Mouse (Mus musculus) thymus, adult 2 months (tissue): ENCODE results near the gene Fbxo45.

Experiments
- CTCF ChIP-seq: fragments of 200-500 bp; IDR thresholded peaks from 2 replicates; pipeline ENCODE4 v1.5.1; 2012; ENCODE audit warnings: mild to moderate bottlenecking, control low read depth, low read length, moderate library complexity, borderline replicate concordance; ENCODE audit not compliant: control insufficient read depth, poor library complexity, insufficient read depth; ENCODE audit errors: extremely low read depth
- POLR2A ChIP-seq: fragments of 200-500 bp; IDR thresholded peaks from 2 replicates; pipeline ENCODE4 v1.6.1; 2012; ENCODE audit warnings: mild to moderate bottlenecking, low read length, control low read depth, moderate library complexity; ENCODE audit not compliant: control insufficient read depth, poor library complexity, insufficient read depth; ENCODE audit errors: extremely low read depth

DNA sequence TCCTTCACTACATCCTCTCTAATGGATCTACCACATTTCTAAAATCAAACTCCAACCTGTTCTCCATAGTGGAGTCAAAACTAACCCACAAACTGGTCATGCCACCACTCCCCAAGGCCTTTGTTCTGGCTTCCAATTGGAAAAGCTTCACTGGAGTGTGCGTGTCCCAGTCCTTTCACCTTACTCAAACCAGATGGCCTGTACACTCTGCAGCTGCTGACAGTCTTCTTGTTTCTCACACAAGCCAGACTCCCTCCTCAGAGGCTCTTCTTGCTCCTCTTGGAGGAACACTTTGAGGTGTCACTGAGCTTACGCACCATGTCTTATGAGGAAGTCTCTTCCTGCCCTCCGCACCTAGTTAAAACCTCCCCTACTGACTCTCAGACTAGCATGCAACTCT is 3.1 kb downstream of the Fbxo45 start:
- TF ChIP-seq CTCF: no peak
- no peak for TF ChIP-seq POLR2A
